Mouse (Mus musculus) forebrain, embryonic 15.5 days (tissue): ENCODE measurements around the gene Cdk17. TPM values are rescaled to one million over a fixed set of nuclear protein-coding genes. Genes with fewer than 3 reads are reported as not detected.

ENCODE experiments used
- ATAC-seq: fragments of 200-750 bp; cut with Nextera tagmentation; replicated peaks from 2 replicates; pipeline ENCODE4 v1.8.0; 2017; ENCODE audit warnings: mild to moderate bottlenecking, moderate TSS enrichment, moderate library complexity
- H3K27ac ChIP-seq: fragments of 300-500 bp; sonication (generic); replicated peaks from 2 replicates; pipeline ENCODE4 v1.5.1; 2015; ENCODE audit warnings: mild to moderate bottlenecking, inconsistent platforms
- H3K27me3 ChIP-seq: fragments of 300-500 bp; sonication (generic); 2 replicates; pipeline ENCODE4 v1.6.1; 2015; ENCODE audit warnings: inconsistent platforms
- H3K36me3 ChIP-seq: fragments of 300-500 bp; sonication (generic); 2 replicates; pipeline ENCODE4 v1.6.1; 2015; ENCODE audit warnings: mild to moderate bottlenecking, inconsistent platforms
- H3K4me1 ChIP-seq: fragments of 300-500 bp; sonication (generic); 2 replicates; pipeline ENCODE4 v1.6.1; 2015; ENCODE audit warnings: inconsistent platforms
- H3K4me2 ChIP-seq: fragments of 300-500 bp; sonication (generic); replicated peaks from 2 replicates; pipeline ENCODE4 v1.6.1; 2015; ENCODE audit warnings: mild to moderate bottlenecking, inconsistent platforms
- H3K4me3 ChIP-seq: fragments of 300-500 bp; sonication (generic); 2 replicates; pipeline ENCODE4 v1.5.1; 2015; ENCODE audit warnings: mild to moderate bottlenecking, inconsistent platforms
- H3K9ac ChIP-seq: fragments of 300-500 bp; sonication (generic); replicated peaks from 2 replicates; pipeline ENCODE4 v1.6.1; 2015; ENCODE audit warnings: mild to moderate bottlenecking, inconsistent platforms
- H3K9me3 ChIP-seq: fragments of 300-500 bp; sonication (generic); 2 replicates; pipeline ENCODE4 v1.6.1; 2016; ENCODE audit warnings: inconsistent platforms
- WGBS: fragments of 180-500 bp; shearing (Covaris S2); methylation state at CpG from one replicate; pipeline ENCODE4 v1.1.7; 2015; ENCODE audit warnings: mixed read lengths; 5-methylcytosine and 5-hydroxymethylcytosine counted together
- polyA plus RNA-seq: library from polyadenylated mRNA; unstranded; fragments of >200 nt; fragmentation: Nextera tagmentation; extraction: Ambion mirVana; gene quantifications from 2 replicates; pipeline ENCODE4 v1.2.1, GENCODE M21; 2015

Gene Cdk17
- polyA plus RNA-seq, 1 experiment from 2014 or later: 57.3 TPM

- Histone ChIP-seq H3K9me3 (no peaks in the 10 kb centered on the region), H3K36me3 (no peaks in the 10 kb centered on the region), H3K9ac (peak overlapping the region; percentile 92), H3K27ac (peak overlapping the region; percentile 99; the same call in 1 of the 2 replicates), H3K27me3 (no peaks in the 10 kb centered on the region), H3K4me2 (peak overlapping the region; percentile 73), H3K4me1 (peaks cover 46% of the 10 kb centered on the region), H3K4me3 (peak overlapping the region; percentile 89)
- WGBS: 55% methylated on average over 7 of the region's 7 CpGs
- ATAC-seq: no peak
These were observed 2.4 kb downstream of the Cdk17 start for GRCm38 (mm10) chr10:93162972-93163660.

- Histone ChIP-seq H3K4me2 (peak overlapping the region; percentile 11), H3K36me3 (no peaks in the 10 kb centered on the region), H3K9ac (no peak overlapping the region; the same call in 1 of the 2 replicates), H3K4me3 (no peak overlapping the region), H3K9me3 (no peaks in the 10 kb centered on the region), H3K27me3 (no peaks in the 10 kb centered on the region), H3K4me1 (peaks cover 50% of the 10 kb centered on the region), H3K27ac (no peak overlapping the region)
- WGBS: 47% methylated on average over 6 of the region's 6 CpGs
- ATAC-seq: no peak
These were observed 3.2 kb downstream of the Cdk17 start for GRCm38 (mm10) chr10:93163711-93164488.

GRCm38 (mm10) chr10:93165416-93166381, 5.0 kb downstream of the Cdk17 start:
- peak overlapping the region; percentile 36 for H3K4me2 ChIP-seq
- 10% methylated on average over 14 of the region's 14 CpGs for WGBS
- peak overlapping the region; percentile 34; the same call in 1 of the 2 replicates for H3K9ac ChIP-seq
- no peaks in the 10 kb centered on the region for H3K36me3 ChIP-seq
- peak; percentile 34; the same call in 1 of the 2 replicates for ATAC-seq
- no peaks in the 10 kb centered on the region for H3K9me3 ChIP-seq
- no peaks in the 10 kb centered on the region for H3K27me3 ChIP-seq
- H3K27ac ChIP-seq: peak overlapping the region; percentile 24; the same call in 1 of the 2 replicates
- H3K4me3 ChIP-seq: peak overlapping the region; percentile 13; the same call in 1 of the 2 replicates
- H3K4me1 ChIP-seq: peaks cover 50% of the 10 kb centered on the region

DNA sequence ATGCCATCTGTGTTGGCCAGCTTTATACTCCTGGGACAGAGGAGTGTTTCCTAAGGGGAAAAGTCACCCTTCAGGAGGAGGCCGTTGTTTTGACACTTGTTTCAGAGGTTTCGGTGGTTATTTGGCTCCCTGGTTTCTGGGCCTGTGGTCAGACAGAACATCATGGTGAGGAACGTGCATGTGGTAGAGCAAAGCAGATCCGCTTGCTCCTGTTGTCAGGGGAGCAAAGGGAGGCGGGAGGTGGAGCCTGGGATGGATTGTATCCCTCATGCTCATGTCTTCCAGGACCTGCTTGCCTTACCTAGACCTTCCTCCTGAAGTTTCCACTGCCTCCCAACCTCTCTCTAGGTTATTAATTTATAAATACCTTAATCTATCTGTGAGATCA, 5.7 kb downstream of the Cdk17 start:
- H3K4me3 ChIP-seq: peak overlapping the region; percentile 13; the same call in 1 of the 2 replicates
- no peak overlapping the region for H3K27ac ChIP-seq
- H3K27me3 ChIP-seq: no peaks in the 10 kb centered on the region
- ATAC-seq: no peak
- H3K4me2 ChIP-seq: peak overlapping the region; percentile 36
- H3K4me1 ChIP-seq: peaks cover 54% of the 10 kb centered on the region
- no peaks in the 10 kb centered on the region for H3K36me3 ChIP-seq
- no peaks in the 10 kb centered on the region for H3K9me3 ChIP-seq
- 7% methylated on average over 5 of the region's 5 CpGs for WGBS
- no peak overlapping the region for H3K9ac ChIP-seq

DNA sequence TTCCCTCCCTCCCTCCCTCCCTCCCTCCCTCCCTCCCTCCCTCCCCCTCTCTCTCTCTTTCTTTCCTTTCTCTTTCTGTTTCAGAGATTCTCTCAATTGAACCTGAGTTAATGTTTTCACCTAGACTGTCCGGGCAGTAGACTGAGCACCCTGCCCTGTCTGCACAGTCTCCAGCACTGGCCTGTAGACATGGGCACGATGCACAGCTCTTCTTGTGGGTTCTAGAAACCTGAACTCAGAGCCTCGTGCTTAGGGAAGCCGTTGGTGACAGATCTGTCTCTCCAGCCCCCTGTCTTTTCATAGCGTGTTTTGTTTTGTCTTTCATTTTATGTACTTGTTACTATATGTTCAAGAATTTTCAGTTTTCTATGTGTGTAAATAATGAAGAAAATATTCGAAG, 6.6 kb downstream of the Cdk17 start:
- no peaks in the 10 kb centered on the region for H3K9me3 ChIP-seq
- H3K9ac ChIP-seq: no peak overlapping the region
- H3K27ac ChIP-seq: no peak overlapping the region
- ATAC-seq: no peak
- H3K4me2 ChIP-seq: no peak overlapping the region
- H3K27me3 ChIP-seq: no peaks in the 10 kb centered on the region
- no peaks in the 10 kb centered on the region for H3K36me3 ChIP-seq
- 66% methylated on average over 6 of the region's 6 CpGs for WGBS
- peaks cover 54% of the 10 kb centered on the region for H3K4me1 ChIP-seq
- H3K4me3 ChIP-seq: no peak overlapping the region

DNA sequence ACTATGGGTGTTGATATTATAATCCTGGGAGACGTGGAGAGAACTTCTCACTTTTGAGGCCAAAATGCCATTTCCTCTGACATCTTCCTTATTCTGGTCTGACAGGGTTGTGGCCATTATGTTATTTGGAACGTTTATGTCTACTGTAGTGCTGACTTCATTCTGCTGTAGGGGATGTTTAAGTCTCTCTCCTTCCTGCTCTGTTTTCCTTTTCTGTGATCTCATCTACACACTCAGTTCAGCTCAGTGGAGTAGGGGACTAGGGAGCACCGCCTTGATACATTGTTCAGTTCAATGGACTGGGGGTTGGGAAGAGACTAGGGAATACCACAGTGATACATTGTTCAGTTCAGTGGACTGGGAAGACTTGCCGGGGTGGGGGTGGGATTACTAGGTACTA, 7.4 kb downstream of the Cdk17 start:
- Histone ChIP-seq H3K4me2 (no peak overlapping the region), H3K36me3 (no peaks in the 10 kb centered on the region; the same call in 1 of the 2 replicates), H3K27me3 (no peaks in the 10 kb centered on the region), H3K4me1 (peaks cover 48% of the 10 kb centered on the region), H3K9ac (no peak overlapping the region), H3K4me3 (no peak overlapping the region), H3K27ac (no peak overlapping the region; the same call in 1 of the 2 replicates), H3K9me3 (no peaks in the 10 kb centered on the region)
- 15% methylated on average over 4 of the region's 4 CpGs for WGBS
- ATAC-seq: no peak

DNA sequence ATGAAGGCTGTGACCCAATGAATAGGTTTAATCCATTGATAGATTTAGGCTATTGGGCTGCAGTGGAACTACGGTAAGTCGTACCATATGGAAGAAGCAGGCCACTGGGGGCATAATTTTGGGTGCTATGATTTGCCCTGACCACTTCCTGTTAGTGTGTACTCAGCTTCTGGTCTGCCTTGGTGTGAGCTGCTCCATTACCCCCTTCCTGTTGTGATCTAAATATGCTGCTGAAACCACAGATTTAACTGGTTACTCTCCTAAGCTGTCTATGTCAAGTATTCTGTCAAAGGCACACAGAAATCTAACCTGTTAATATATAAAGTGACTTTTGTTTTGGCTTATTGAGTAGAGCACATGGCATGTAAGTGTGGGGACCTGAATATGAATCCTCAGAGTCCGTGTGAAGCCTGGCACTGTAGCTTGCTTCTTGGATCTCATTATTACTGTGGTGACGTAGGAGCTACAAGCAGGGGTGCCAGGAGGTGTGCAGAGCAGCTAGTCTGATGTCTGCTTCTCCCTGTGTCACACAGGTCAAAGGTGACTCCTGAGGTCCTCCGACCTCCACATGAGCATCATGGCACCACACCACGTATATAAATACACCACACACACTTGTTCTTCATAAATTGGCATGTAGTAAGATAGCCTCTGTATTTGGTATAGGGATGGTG, 10.6 kb downstream of the Cdk17 start:
- 79% methylated on average over 6 of the region's 6 CpGs for WGBS
- H3K27ac ChIP-seq: no peak overlapping the region
- peaks cover 23% of the 10 kb centered on the region for H3K4me1 ChIP-seq
- H3K4me3 ChIP-seq: no peak overlapping the region
- H3K27me3 ChIP-seq: no peaks in the 10 kb centered on the region
- ATAC-seq: no peak
- H3K9me3 ChIP-seq: no peaks in the 10 kb centered on the region
- no peak overlapping the region for H3K4me2 ChIP-seq
- H3K36me3 ChIP-seq: no peaks in the 10 kb centered on the region; the same call in 1 of the 2 replicates
- no peak overlapping the region for H3K9ac ChIP-seq

DNA sequence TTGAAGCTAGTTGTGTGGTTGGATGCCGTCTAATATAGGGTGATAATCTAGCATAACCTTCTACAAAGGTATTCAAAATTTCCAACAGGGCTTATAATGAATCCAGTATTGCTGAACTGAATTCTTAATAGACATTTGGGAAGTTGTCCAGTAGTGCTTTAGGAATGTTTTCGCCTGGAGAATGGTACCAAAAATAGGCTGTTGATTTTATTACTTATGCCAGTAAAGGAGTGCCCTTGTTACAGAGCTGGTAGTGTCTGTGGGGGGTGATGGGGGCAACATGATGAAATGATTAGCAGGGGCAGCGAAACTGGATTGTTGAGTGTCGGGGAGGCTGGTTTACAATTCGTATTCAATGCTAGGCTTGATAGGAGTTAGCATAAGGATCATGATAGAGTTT, 16.8 kb downstream of the Cdk17 start:
- Histone ChIP-seq H3K9me3 (no peaks in the 10 kb centered on the region), H3K27ac (no peak overlapping the region), H3K9ac (no peak overlapping the region), H3K4me2 (no peak overlapping the region), H3K36me3 (no peaks in the 10 kb centered on the region; the same call in 1 of the 2 replicates), H3K27me3 (no peaks in the 10 kb centered on the region), H3K4me3 (no peak overlapping the region), H3K4me1 (peaks cover 5% of the 10 kb centered on the region)
- no peak for ATAC-seq
- WGBS: 38% methylated on average over 5 of the region's 5 CpGs

GRCm38 (mm10) chr10:93177874-93178273, 17.2 kb downstream of the Cdk17 start:
- WGBS: 72% methylated on average over 4 of the region's 4 CpGs
- ATAC-seq: no peak
- peaks cover 5% of the 10 kb centered on the region for H3K4me1 ChIP-seq
- H3K27me3 ChIP-seq: no peaks in the 10 kb centered on the region
- no peak overlapping the region for H3K4me3 ChIP-seq
- no peak overlapping the region for H3K4me2 ChIP-seq
- no peak overlapping the region for H3K27ac ChIP-seq
- H3K36me3 ChIP-seq: no peaks in the 10 kb centered on the region; the same call in 1 of the 2 replicates
- no peaks in the 10 kb centered on the region for H3K9me3 ChIP-seq
- no peak overlapping the region for H3K9ac ChIP-seq

- Histone ChIP-seq H3K4me1 (peaks cover 5% of the 10 kb centered on the region), H3K4me2 (no peak overlapping the region), H3K36me3 (no peaks in the 10 kb centered on the region), H3K9me3 (no peaks in the 10 kb centered on the region), H3K9ac (no peak overlapping the region), H3K4me3 (no peak overlapping the region), H3K27ac (no peak overlapping the region), H3K27me3 (no peaks in the 10 kb centered on the region)
- WGBS: 98% methylated on average over 5 of the region's 5 CpGs
- no peak for ATAC-seq
These were observed 18.0 kb downstream of the Cdk17 start for GRCm38 (mm10) chr10:93178662-93179061.
